Mouse (Mus musculus) CH12.LX (cell line): ENCODE data around the gene Lurap1l. TPM values are rescaled to one million over a fixed set of nuclear protein-coding genes. Genes with fewer than 3 reads are reported as not detected.
"Not testable (repeated sequence)": the region's sequence is repeated elsewhere in the genome, so short reads cannot be mapped to it uniquely, and the experiment has no call there.

Source experiments
- DNase-seq: peaks from one replicate; pipeline ENCODE4 v3.0.0-alpha.2; 2013; ENCODE audit errors: extremely low read depth
- H3K27ac ChIP-seq: 2 replicates; pipeline ENCODE4 v1.5.1; 2012; ENCODE audit warnings: low read depth, mild to moderate bottlenecking, control low read depth, moderate library complexity; ENCODE audit not compliant: insufficient read depth
- H3K27me3 ChIP-seq: replicated peaks from 2 replicates; pipeline ENCODE3; 2012; ENCODE audit warnings: inconsistent platforms
- H3K36me3 ChIP-seq, 2 experiments: replicated peaks in 1 of 2; 2 replicates each; pipeline versions ENCODE3 to v1.6.1; 2012; ENCODE audit warnings: inconsistent platforms in 1 of 2, low read length in 1 of 2, mild to moderate bottlenecking in 1 of 2, mixed read lengths in 1 of 2, moderate library complexity in 1 of 2; ENCODE audit not compliant: control insufficient read depth in 1 of 2, insufficient read depth in 1 of 2
- H3K4me1 ChIP-seq, 2 experiments: 2 replicates each; pipeline ENCODE4 v1.6.1; 2012; ENCODE audit warnings: inconsistent platforms in 1 of 2, moderate library complexity in 1 of 2; ENCODE audit not compliant: insufficient read depth in 2 of 2, control insufficient read depth in 1 of 2
- H3K4me2 ChIP-seq: 2 replicates; pipeline ENCODE4 v1.6.1; 2012; ENCODE audit warnings: low read depth, mild to moderate bottlenecking, control low read depth; ENCODE audit not compliant: poor library complexity, insufficient read depth, severe bottlenecking
- H3K4me3 ChIP-seq, 3 experiments: fragments of 150-350 bp in 1 of 3; sonication (generic) in 1 of 3; replicated peaks in 1 of 3; 2 replicates each; pipeline versions ENCODE3 to v1.5.1; 2011 to 2012; ENCODE audit warnings: low read depth in 2 of 3, low read length in 2 of 3, mild to moderate bottlenecking in 2 of 3, moderate library complexity in 2 of 3, control low read depth in 1 of 3, improper control_type of control experiment in 1 of 3, inconsistent platforms in 1 of 3, mixed read lengths in 1 of 3; ENCODE audit not compliant: poor library complexity in 1 of 3
- H3K79me2 ChIP-seq: replicated peaks from 2 replicates; pipeline ENCODE4 v1.6.1; 2012; ENCODE audit warnings: mild to moderate bottlenecking, moderate library complexity; ENCODE audit not compliant: control insufficient read depth, poor library complexity, insufficient read depth, severe bottlenecking; ENCODE audit errors: extremely low read depth
- H3K9ac ChIP-seq: 2 replicates; pipeline ENCODE4 v1.6.1; 2012; ENCODE audit warnings: low read depth, mild to moderate bottlenecking, control low read depth, moderate library complexity; ENCODE audit not compliant: insufficient read depth
- H3K9me3 ChIP-seq: replicated peaks from 2 replicates; pipeline ENCODE3; 2012; ENCODE audit warnings: low read length, inconsistent platforms, mixed read lengths
- BHLHE40 ChIP-seq: IDR thresholded peaks from 2 replicates; pipeline ENCODE4 v1.6.1; 2011; ENCODE audit warnings: mild to moderate bottlenecking, low read depth, low read length, improper control_type of control experiment
- CHD1 ChIP-seq: IDR thresholded peaks from 2 replicates; pipeline ENCODE4 v1.6.1; 2012; ENCODE audit warnings: low read depth, low read length, improper control_type of control experiment, inconsistent platforms
- CTCF ChIP-seq, 2 experiments: IDR thresholded peaks in 1 of 2; conservative IDR thresholded peaks in 1 of 2; 2 replicates each; pipeline ENCODE4 v1.5.1; 2011 to 2012; ENCODE audit warnings: low read depth in 2 of 2, low read length in 2 of 2, improper control_type of control experiment in 1 of 2, inconsistent platforms in 1 of 2, mild to moderate bottlenecking in 1 of 2, moderate library complexity in 1 of 2
- EP300 ChIP-seq: IDR thresholded peaks from 2 replicates; pipeline ENCODE4 v1.6.1; 2011; ENCODE audit warnings: low read length, improper control_type of control experiment
- ETS1 ChIP-seq: conservative IDR thresholded peaks from 2 replicates; pipeline ENCODE4 v1.6.1; 2012; ENCODE audit warnings: low read depth, mild to moderate bottlenecking, inconsistent platforms, low read length, improper control_type of control experiment, moderate library complexity
- JUND ChIP-seq: conservative IDR thresholded peaks from 2 replicates; pipeline ENCODE4 v1.6.1; 2011; ENCODE audit warnings: low read depth, low read length, improper control_type of control experiment
- MAX ChIP-seq: IDR thresholded peaks from 2 replicates; pipeline ENCODE4 v1.6.1; 2011; ENCODE audit warnings: low read length, improper control_type of control experiment
- MAZ ChIP-seq: IDR thresholded peaks from 2 replicates; pipeline ENCODE4 v1.6.1; 2012; ENCODE audit warnings: low read depth, mild to moderate bottlenecking, inconsistent platforms, low read length, improper control_type of control experiment, moderate library complexity
- MYC ChIP-seq: IDR thresholded peaks from 2 replicates; pipeline ENCODE4 v1.6.1; 2011; ENCODE audit warnings: low read depth, mild to moderate bottlenecking, improper control_type of control experiment, low read length
- PAX5 ChIP-seq: IDR thresholded peaks from 2 replicates; pipeline ENCODE4 v1.6.1; 2012; ENCODE audit warnings: low read length, inconsistent platforms, mixed read lengths
- POLR2A ChIP-seq: IDR thresholded peaks from 2 replicates; pipeline ENCODE4 v1.6.1; 2011; ENCODE audit warnings: low read depth, mild to moderate bottlenecking, improper control_type of control experiment, low read length
- SIN3A ChIP-seq: IDR thresholded peaks from 2 replicates; pipeline ENCODE4 v1.6.1; 2012; ENCODE audit warnings: low read length, improper control_type of control experiment, inconsistent platforms
- SMC3 ChIP-seq: IDR thresholded peaks from 2 replicates; pipeline ENCODE4 v1.6.1; 2011; ENCODE audit warnings: low read depth, low read length, improper control_type of control experiment
- TCF12 ChIP-seq: IDR thresholded peaks from 2 replicates; pipeline ENCODE4 v1.6.1; 2014; ENCODE audit warnings: low read depth, mild to moderate bottlenecking, inconsistent platforms, low read length, improper control_type of control experiment
- USF1 ChIP-seq: IDR thresholded peaks from 2 replicates; pipeline ENCODE4 v1.6.1; 2014; ENCODE audit warnings: low read depth, mild to moderate bottlenecking, inconsistent platforms, low read length, improper control_type of control experiment
- ZC3H11A ChIP-seq: IDR thresholded peaks from 2 replicates; pipeline ENCODE4 v1.6.1; 2012; ENCODE audit warnings: low read depth, mild to moderate bottlenecking, inconsistent platforms, low read length, improper control_type of control experiment
- ZNF384 ChIP-seq: IDR thresholded peaks from 2 replicates; pipeline ENCODE4 v1.6.1; 2012; ENCODE audit warnings: low read depth, low read length, improper control_type of control experiment, inconsistent platforms
- dilution Hi-C: fragments of 300-500 bp; cut with MboI; formaldehyde crosslinking; loops from 2 replicates; pipeline ENCODE4 v1.14.3; 2020; ENCODE audit warnings: low sequenced_read_pairs; ENCODE audit not compliant: extremely low pct_unique_long_range_greater_than_20kb, extremely low pct_ligation_motif_present
- in situ Hi-C: fragments of 300-500 bp; cut with MboI; formaldehyde crosslinking; loops from 3 replicates; pipeline ENCODE4 v1.14.3; 2019; ENCODE audit warnings: low sequenced_read_pairs, low pct_ligation_motif_present, low pct_unique_long_range_greater_than_20kb, mixed read lengths
- polyA plus RNA-seq: library from polyadenylated mRNA; unstranded; fragments of >175 nt; gene quantifications from 2 replicates; pipeline ENCODE4 v1.2.1, GENCODE M21; 2012; ENCODE audit warnings: low read depth; ENCODE audit not compliant: insufficient read length
- total RNA-seq, 2 experiments: library from RNA; depleted of rRNA; stranded (reverse); fragments of 300-350 nt in 1 of 2; fragments of >200 nt in 1 of 2; gene quantifications; 2 replicates each; pipeline ENCODE4 v1.2.3; 2012 to 2014

Gene Lurap1l
- total and polyA plus RNA-seq, 3 experiments, result not detected

- Histone ChIP-seq H3K4me3 (no peak overlapping the region), H3K9me3 (peaks cover 45% of the 10 kb centered on the region)
- TF ChIP-seq EP300, result no peak
- TF ChIP-seq, all 38 proteins: peak for 0
- H3K27me3 ChIP-seq, result no peaks in the 10 kb centered on the region
- DNase-seq, result no peak
- H3K27ac ChIP-seq, result no peak overlapping the region
- dilution Hi-C loops (no loop called here), in situ Hi-C loops (no loop called here)
- no peak overlapping the region for H3K9ac ChIP-seq
- H3K4me1 ChIP-seq, result no peaks in the 10 kb centered on the region
- no peaks in the 10 kb centered on the region for H3K36me3 ChIP-seq
- no peaks in the 10 kb centered on the region for H3K79me2 ChIP-seq
- H3K4me2 ChIP-seq, result no peak overlapping the region
Measured at GRCm38 (mm10) chr4:80916695-80917094, 6.2 kb downstream of the Lurap1l start.

- H3K4me1 ChIP-seq, H3K27ac ChIP-seq, dilution Hi-C loops, H3K27me3 ChIP-seq, H3K79me2 ChIP-seq, H3K36me3 ChIP-seq, in situ Hi-C loops, H3K4me3 ChIP-seq, H3K9ac ChIP-seq, H3K4me2 ChIP-seq, DNase-seq: not testable (repeated sequence)
- H3K9me3 ChIP-seq, result peaks cover 41% of the 10 kb centered on the region
Measured at GRCm38 (mm10) chr4:80917128-80917527, 6.7 kb downstream of the Lurap1l start.

DNA sequence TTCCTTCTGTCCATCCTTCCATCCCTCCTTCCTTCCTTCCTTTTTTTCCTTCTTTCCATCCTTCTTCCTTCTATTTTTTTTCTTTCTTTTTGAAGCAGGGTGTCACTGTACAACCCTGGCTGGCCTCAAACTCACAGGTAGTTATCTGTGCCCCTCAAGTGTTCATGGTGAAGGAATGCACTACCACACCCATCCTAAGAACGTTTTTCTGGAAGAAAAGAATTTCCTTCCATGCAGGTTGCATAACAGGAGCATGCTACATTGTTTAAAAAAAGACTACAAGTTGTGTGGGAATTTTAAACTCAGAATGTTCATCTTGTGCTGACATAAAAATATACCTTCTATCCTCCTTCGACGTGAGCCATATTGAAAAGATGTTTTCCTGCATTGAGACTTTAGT, 7.4 kb downstream of the Lurap1l start:
- DNase-seq, result no peak
- no peak overlapping the region for H3K27ac ChIP-seq

More for the DNA sequence above, 7.4 kb downstream of the Lurap1l start:
- H3K9me3 ChIP-seq, result peaks cover 39% of the 10 kb centered on the region
- no peaks in the 10 kb centered on the region for H3K27me3 ChIP-seq
- H3K4me3 ChIP-seq, result no peak overlapping the region
- no peaks in the 10 kb centered on the region for H3K36me3 ChIP-seq
- dilution Hi-C loops, result no loop called here
- no peaks in the 10 kb centered on the region for H3K79me2 ChIP-seq
- TF ChIP-seq USF1, result no peak
- TF ChIP-seq TCF12, result no peak
- no peak for TF ChIP-seq MYC
- no peak for TF ChIP-seq ETS1
- TF ChIP-seq PAX5, result no peak
- TF ChIP-seq CHD1, result no peak
- no peak for TF ChIP-seq MAZ
- no peak for TF ChIP-seq JUND
- no peak for TF ChIP-seq SIN3A
- no peak for TF ChIP-seq BHLHE40
- no peak for TF ChIP-seq POLR2A
- no peak for TF ChIP-seq ZC3H11A
- no peak for TF ChIP-seq MAX
- TF ChIP-seq CTCF (conservative IDR thresholded peaks at IDR 0.05 in 1 of 2, IDR thresholded peaks at IDR 0.05 in 1 of 2; ENCODE audit: low read depth in 2 of 2, low read length in 2 of 2), result no peak
- no peak for TF ChIP-seq ZNF384
- TF ChIP-seq SMC3, result no peak
- no peak overlapping the region for H3K4me2 ChIP-seq
- in situ Hi-C loops, result no loop called here
- no peak overlapping the region for H3K9ac ChIP-seq
- no peaks in the 10 kb centered on the region for H3K4me1 ChIP-seq
